Mouse (Mus musculus) midbrain, embryonic 14.5 days (tissue): ENCODE measurements around the gene Cdca8. TPM values are rescaled to one million over a fixed set of nuclear protein-coding genes. Genes with fewer than 3 reads are reported as not detected.

Source experiments
- ATAC-seq: fragments of 200-750 bp; cut with Nextera tagmentation; 2 replicates; pipeline ENCODE4 v1.8.0; 2017; ENCODE audit warnings: moderate number of reproducible peaks, moderate library complexity; ENCODE audit not compliant: low FRiP score, low TSS enrichment
- DNase-seq: peaks from one replicate; pipeline ENCODE4 v3.0.0-alpha.2; 2015
- H3K27ac ChIP-seq: fragments of 300-500 bp; sonication (generic); replicated peaks from 2 replicates; pipeline ENCODE4 v1.5.1; 2014; ENCODE audit warnings: mild to moderate bottlenecking, low read depth, low read length, moderate library complexity
- H3K27me3 ChIP-seq: fragments of 300-500 bp; sonication (generic); 2 replicates; pipeline ENCODE4 v1.6.1; 2014; ENCODE audit warnings: low read length, control low read depth, mixed read lengths; ENCODE audit not compliant: control insufficient read depth, insufficient read depth
- H3K36me3 ChIP-seq: fragments of 300-500 bp; sonication (generic); 2 replicates; pipeline ENCODE4 v1.6.1; 2014; ENCODE audit warnings: low read length, control low read depth; ENCODE audit not compliant: control insufficient read depth, insufficient read depth
- H3K4me1 ChIP-seq: fragments of 300-500 bp; sonication (generic); 2 replicates; pipeline ENCODE4 v1.6.1; 2014; ENCODE audit warnings: mild to moderate bottlenecking, antibody characterized with exemption, low read length, control low read depth; ENCODE audit not compliant: control insufficient read depth, insufficient read depth
- H3K4me2 ChIP-seq: fragments of 300-500 bp; sonication (generic); 2 replicates; pipeline ENCODE4 v1.6.1; 2014; ENCODE audit warnings: mild to moderate bottlenecking, low read length, moderate library complexity
- H3K4me3 ChIP-seq: fragments of 300-500 bp; sonication (generic); replicated peaks from 2 replicates; pipeline ENCODE4 v1.5.1; 2014; ENCODE audit warnings: low read depth, low read length
- H3K9ac ChIP-seq: fragments of 300-500 bp; sonication (generic); replicated peaks from 2 replicates; pipeline ENCODE4 v1.6.1; 2014; ENCODE audit warnings: mild to moderate bottlenecking, low read length, moderate library complexity
- H3K9me3 ChIP-seq: fragments of 300-500 bp; sonication (generic); 2 replicates; pipeline ENCODE4 v1.6.1; 2016; ENCODE audit warnings: low read length, control low read depth, mixed read lengths; ENCODE audit not compliant: control insufficient read depth
- WGBS: fragments of 180-500 bp; shearing (Covaris S2); extraction: QIAGEN DNeasy Blood & Tissue Kit; methylation state at CpG from one replicate; pipeline ENCODE4 v1.1.7; 2014; 5-methylcytosine and 5-hydroxymethylcytosine counted together
- polyA plus RNA-seq: library from polyadenylated mRNA; unstranded; fragments of >200 nt; fragmentation: Nextera tagmentation; extraction: Ambion mirVana; gene quantifications from 2 replicates; pipeline ENCODE4 v1.2.1, GENCODE M21; 2014

Gene Cdca8
- polyA plus RNA-seq, 1 experiment from 2014 or later: 34.7 TPM

GRCm38 (mm10) chr4:124881341-124881908 is 57.7 kb downstream of the Cdca8 start:
- DNase-seq: peak; percentile 96
- Histone ChIP-seq H3K27ac (peak overlapping the region; percentile 72), H3K9ac (peak overlapping the region; percentile 51), H3K36me3 (no peaks in the 10 kb centered on the region), H3K27me3 (no peaks in the 10 kb centered on the region), H3K9me3 (no peaks in the 10 kb centered on the region), H3K4me3 (peak overlapping the region; percentile 49), H3K4me1 (peaks cover 3% of the 10 kb centered on the region; the same call in 1 of the 2 replicates), H3K4me2 (peak overlapping the region; percentile 58)
- under 1% methylated on average over 37 of the region's 37 CpGs for WGBS
- peak; percentile 96 for ATAC-seq

DNA sequence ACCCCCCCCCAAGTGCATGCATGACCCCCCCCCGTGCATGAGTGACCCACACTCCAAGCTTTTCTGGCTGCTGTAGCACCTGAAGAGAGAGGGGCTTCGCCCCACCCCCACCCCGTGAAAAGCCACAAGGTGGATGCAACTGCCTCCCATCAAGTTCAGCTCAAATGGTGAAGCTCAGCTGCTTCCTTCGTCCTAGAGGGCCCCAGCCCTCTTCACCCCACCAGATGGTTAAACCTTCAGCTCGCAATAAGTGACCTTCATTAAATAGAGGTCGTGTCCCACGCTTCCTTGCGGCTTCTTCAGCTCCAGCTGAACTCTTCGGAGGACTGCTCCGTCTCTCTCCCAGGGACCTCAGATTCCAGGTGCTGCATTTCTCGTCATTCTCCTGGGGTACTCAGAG is 58.5 kb downstream of the Cdca8 start, which contains the start of gene Epha10:
Epha10 (plus strand) TSS at position 301 of the 400 bp plus-strand sequence.
- H3K36me3 ChIP-seq: no peaks in the 10 kb centered on the region
- no peaks in the 10 kb centered on the region for H3K9me3 ChIP-seq
- ATAC-seq: no peak
- peak; percentile 24 for DNase-seq
- H3K27ac ChIP-seq: peak within 1 kb of the TSS; percentile 72
- peak within 1 kb of the TSS; percentile 49 for H3K4me3 ChIP-seq
- no peaks in the 10 kb centered on the region for H3K27me3 ChIP-seq
- H3K4me1 ChIP-seq: peaks cover 3% of the 10 kb centered on the region; the same call in 1 of the 2 replicates
- peak within 1 kb of the TSS; percentile 58 for H3K4me2 ChIP-seq
- WGBS: 5% methylated on average over 11 of the region's 11 CpGs
- peak within 1 kb of the TSS; percentile 51 for H3K9ac ChIP-seq

DNA sequence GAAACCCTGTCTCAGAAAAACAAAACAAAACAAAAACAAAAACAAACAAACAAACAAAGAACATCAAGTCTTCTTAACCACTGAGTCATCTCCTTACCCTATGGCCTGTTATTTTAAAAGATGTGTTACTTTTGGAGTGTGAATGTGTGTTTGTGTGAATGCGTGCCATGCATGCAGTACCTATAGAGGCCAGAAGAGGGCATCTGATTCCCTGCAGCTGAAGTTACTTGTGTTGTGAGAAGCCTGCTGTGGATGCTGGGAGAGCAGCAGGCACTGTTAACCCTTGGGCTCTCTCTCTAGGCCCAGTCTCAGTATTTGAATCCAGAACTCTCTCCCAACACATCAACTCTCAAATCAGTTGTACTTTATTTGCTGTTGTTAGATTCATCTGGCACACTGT is 66.4 kb downstream of the Cdca8 start:
- DNase-seq (no peak), ATAC-seq (no peak)
- WGBS: 88% methylated on average over 1 of the region's 1 CpGs
- no peaks in the 10 kb centered on the region for H3K4me1 ChIP-seq
- no peaks in the 10 kb centered on the region for H3K9me3 ChIP-seq
- no peaks in the 10 kb centered on the region for H3K27me3 ChIP-seq
- H3K4me3 ChIP-seq: no peak overlapping the region
- no peak overlapping the region for H3K27ac ChIP-seq
- no peak overlapping the region for H3K9ac ChIP-seq
- no peaks in the 10 kb centered on the region for H3K36me3 ChIP-seq
- no peak overlapping the region for H3K4me2 ChIP-seq

Other genes starting within 250 kb of the Cdca8 start
- gene Utp11, start 245.7 kb downstream of the Cdca8 start, polyA plus RNA-seq: 37.6 and 38.2 TPM in 2 replicates
- gene Fhl3, start 238.6 kb downstream of the Cdca8 start, polyA plus RNA-seq: 0.73 and 1.8 TPM in 2 replicates
- gene Sf3a3, start 224.5 kb downstream of the Cdca8 start, polyA plus RNA-seq: 94.9 and 116 TPM in 2 replicates
- 16.4 and 26.4 TPM in 2 replicates for gene Inpp5b, start 197.5 kb downstream of the Cdca8 start, polyA plus RNA-seq
- gene Mtf1, start 137.2 kb downstream of the Cdca8 start, polyA plus RNA-seq: 11.4 and 13.4 TPM in 2 replicates
- 57.3 and 59.1 TPM in 2 replicates for gene Yrdc, start 88.6 kb downstream of the Cdca8 start, polyA plus RNA-seq
- 85.1 and 110 TPM in 2 replicates for gene 1110065P20Rik, start 88.1 kb downstream of the Cdca8 start, polyA plus RNA-seq
- 16.9 and 18.5 TPM in 2 replicates for gene Maneal, start 77.1 kb downstream of the Cdca8 start, polyA plus RNA-seq
- gene Epha10, start 58.4 kb downstream of the Cdca8 start, polyA plus RNA-seq: 9.6 and 10.7 TPM in 2 replicates
- 4.9 and 5.6 TPM in 2 replicates for gene 9930104L06Rik, start 2.3 kb downstream of the Cdca8 start, polyA plus RNA-seq
- gene Rspo1, start 47.1 kb upstream of the Cdca8 start, polyA plus RNA-seq: 1.7 and 3.2 TPM in 2 replicates
- 67.3 and 88.9 TPM in 2 replicates for gene Gnl2, start 77.3 kb upstream of the Cdca8 start, polyA plus RNA-seq
- gene Dnali1, start 126.4 kb upstream of the Cdca8 start, polyA plus RNA-seq: 0.92 and 1.0 TPM in 2 replicates
- 27.7 and 31.2 TPM in 2 replicates for gene Snip1, start 127.4 kb upstream of the Cdca8 start, polyA plus RNA-seq
- 171 and 183 TPM in 2 replicates for gene Meaf6, start 145.8 kb upstream of the Cdca8 start, polyA plus RNA-seq
- gene Zc3h12a, start 188.5 kb upstream of the Cdca8 start, polyA plus RNA-seq: 0.22 and 0.46 TPM in 2 replicates